Mouse (Mus musculus) lung, embryonic 14.5 days (tissue): ENCODE measurements around the gene Fas. TPM values are rescaled to one million over a fixed set of nuclear protein-coding genes. Genes with fewer than 3 reads are reported as not detected.

Source experiments
- ATAC-seq: fragments of 200-750 bp; cut with Nextera tagmentation; 2 replicates; pipeline ENCODE4 v1.8.0; 2017; ENCODE audit warnings: mild to moderate bottlenecking, moderate TSS enrichment, moderate library complexity; ENCODE audit not compliant: insufficient read depth
- DNase-seq: peaks from one replicate; pipeline ENCODE4 v3.0.0-alpha.2; 2015
- H3K27ac ChIP-seq: fragments of 300-500 bp; sonication (generic); 2 replicates; pipeline ENCODE4 v1.5.1; 2014; ENCODE audit warnings: low read depth, mild to moderate bottlenecking, moderate library complexity
- H3K27me3 ChIP-seq: fragments of 300-500 bp; sonication (generic); 2 replicates; pipeline ENCODE4 v1.6.1; 2014; ENCODE audit warnings: low read length, control low read depth; ENCODE audit not compliant: insufficient read depth
- H3K36me3 ChIP-seq: fragments of 300-500 bp; sonication (generic); 2 replicates; pipeline ENCODE4 v1.6.1; 2014; ENCODE audit warnings: control low read depth; ENCODE audit not compliant: insufficient read depth
- H3K4me1 ChIP-seq: fragments of 300-500 bp; sonication (generic); 2 replicates; pipeline ENCODE4 v1.6.1; 2014; ENCODE audit warnings: antibody characterized with exemption, control low read depth; ENCODE audit not compliant: insufficient read depth
- H3K4me2 ChIP-seq: fragments of 300-500 bp; sonication (generic); 2 replicates; pipeline ENCODE4 v1.6.1; 2014; ENCODE audit warnings: mild to moderate bottlenecking
- H3K4me3 ChIP-seq: fragments of 300-500 bp; sonication (generic); 2 replicates; pipeline ENCODE4 v1.5.1; 2014; ENCODE audit warnings: low read depth, low read length
- H3K9ac ChIP-seq: fragments of 300-500 bp; sonication (generic); 2 replicates; pipeline ENCODE4 v1.6.1; 2014
- H3K9me3 ChIP-seq: fragments of 300-500 bp; sonication (generic); 2 replicates; pipeline ENCODE4 v1.6.1; 2016; ENCODE audit warnings: low read depth, low read length, control low read depth
- CTCF ChIP-seq: IDR thresholded peaks from 2 replicates; pipeline ENCODE4 v1.5.1; 2016; ENCODE audit warnings: antibody characterized with exemption, low read depth
- WGBS: fragments of 180-500 bp; shearing (Covaris S2); extraction: QIAGEN DNeasy Blood & Tissue Kit; methylation state at CpG from one replicate; pipeline ENCODE4 v1.1.7; 2014; 5-methylcytosine and 5-hydroxymethylcytosine counted together
- polyA plus RNA-seq: library from polyadenylated mRNA; unstranded; fragments of >200 nt; fragmentation: Nextera tagmentation; extraction: Ambion mirVana; gene quantifications from 2 replicates; pipeline ENCODE4 v1.2.1, GENCODE M21; 2014

The Fas gene
- polyA plus RNA-seq, result 5.7 and 6.3 TPM in 2 replicates

- Histone ChIP-seq H3K9me3 (no peaks in the 10 kb centered on the region), H3K4me1 (0 out of 2 replicates have a peak, but pooled peaks cover 7% of the 10 kb centered on the region), H3K27me3 (no peaks in the 10 kb centered on the region; the same call in 1 of the 2 replicates), H3K4me3 (peak within 1 kb of the TSS; percentile 39), H3K4me2 (peak within 1 kb of the TSS; percentile 68), H3K27ac (peak within 1 kb of the TSS; percentile 9; the same call in 1 of the 2 replicates), H3K9ac (peak within 1 kb of the TSS; percentile 34), H3K36me3 (no peaks in the 10 kb centered on the region)
- ATAC-seq, result peak; percentile 98
- no peak for TF ChIP-seq CTCF
- 2% methylated on average over 19 of the region's 19 CpGs for WGBS
- peak; percentile 85 for DNase-seq
These were observed at the start of gene Fas for GRCm38 (mm10) chr19:34289948-34290789. Fas (plus strand) TSS chr19:34290666.

- no peak overlapping the region for H3K4me2 ChIP-seq
- 62% methylated on average over 15 of the region's 15 CpGs for WGBS
- H3K9me3 ChIP-seq, result no peaks in the 10 kb centered on the region
- ATAC-seq, result no peak
- H3K36me3 ChIP-seq, result peaks cover 31% of the 10 kb centered on the region
- no peak overlapping the region for H3K9ac ChIP-seq
- peak; percentile 71 for TF ChIP-seq CTCF
- H3K4me3 ChIP-seq, result no peak overlapping the region
- H3K27ac ChIP-seq, result no peak overlapping the region
- peak; percentile 76 for DNase-seq
- no peaks in the 10 kb centered on the region for H3K4me1 ChIP-seq
- H3K27me3 ChIP-seq, result no peaks in the 10 kb centered on the region
These were observed 49.1 kb upstream of the Fas start for GRCm38 (mm10) chr19:34241247-34241915.

- Histone ChIP-seq H3K9me3 (no peaks in the 10 kb centered on the region), H3K27me3 (no peaks in the 10 kb centered on the region), H3K4me1 (no peaks in the 10 kb centered on the region), H3K9ac (no peak overlapping the region), H3K4me3 (no peak overlapping the region), H3K36me3 (peaks cover 27% of the 10 kb centered on the region), H3K4me2 (no peak overlapping the region), H3K27ac (no peak overlapping the region)
- no peak for DNase-seq
- no peak for ATAC-seq
- TF ChIP-seq CTCF, result no peak
These were observed 47.5 kb upstream of the Fas start for GRCm38 (mm10) chr19:34242925-34243324.

- no peak overlapping the region for H3K4me3 ChIP-seq
- no peaks in the 10 kb centered on the region for H3K27me3 ChIP-seq
- H3K36me3 ChIP-seq, result peaks cover 35% of the 10 kb centered on the region
- H3K9ac ChIP-seq, result no peak overlapping the region
- WGBS, result 8% methylated on average over 6 of the region's 6 CpGs
- no peak overlapping the region for H3K4me2 ChIP-seq
- no peaks in the 10 kb centered on the region for H3K4me1 ChIP-seq
- DNase-seq (peak; percentile 98), ATAC-seq (peak; percentile 55)
- TF ChIP-seq CTCF, result peak; percentile 65
- H3K9me3 ChIP-seq, result no peaks in the 10 kb centered on the region
- no peak overlapping the region for H3K27ac ChIP-seq
These were observed 46.4 kb upstream of the Fas start for GRCm38 (mm10) chr19:34244056-34244455.

GRCm38 (mm10) chr19:34248558-34248957 is 41.9 kb upstream of the Fas start:
- WGBS, result 74% methylated on average over 5 of the region's 5 CpGs
- Histone ChIP-seq H3K4me3 (no peak overlapping the region), H3K9ac (no peak overlapping the region), H3K4me1 (no peaks in the 10 kb centered on the region), H3K36me3 (peaks cover 27% of the 10 kb centered on the region), H3K4me2 (no peak overlapping the region), H3K27me3 (no peaks in the 10 kb centered on the region), H3K27ac (no peak overlapping the region), H3K9me3 (no peaks in the 10 kb centered on the region)
- DNase-seq, result no peak
- no peak for TF ChIP-seq CTCF
- no peak for ATAC-seq

- no peak for DNase-seq
- Histone ChIP-seq H3K36me3 (peaks cover 23% of the 10 kb centered on the region; the same call in 1 of the 2 replicates), H3K4me3 (no peak overlapping the region), H3K4me2 (no peak overlapping the region), H3K9me3 (no peaks in the 10 kb centered on the region), H3K27ac (no peak overlapping the region), H3K4me1 (peaks cover 5% of the 10 kb centered on the region; the same call in 1 of the 2 replicates), H3K27me3 (no peaks in the 10 kb centered on the region), H3K9ac (no peak overlapping the region)
- ATAC-seq, result no peak
- WGBS, result 89% methylated on average over 4 of the region's 4 CpGs
- no peak for TF ChIP-seq CTCF
These were observed 39.8 kb upstream of the Fas start for GRCm38 (mm10) chr19:34250621-34251020.

GRCm38 (mm10) chr19:34251900-34252299 is 38.6 kb upstream of the Fas start:
- no peak overlapping the region; the same call in 1 of the 2 replicates for H3K9ac ChIP-seq
- peak overlapping the region; percentile 54; the same call in 1 of the 2 replicates for H3K4me2 ChIP-seq
- H3K36me3 ChIP-seq, result peaks cover 16% of the 10 kb centered on the region; the same call in 1 of the 2 replicates
- ATAC-seq (no peak), DNase-seq (no peak)
- no peak overlapping the region for H3K4me3 ChIP-seq
- H3K4me1 ChIP-seq, result peaks cover 5% of the 10 kb centered on the region; the same call in 1 of the 2 replicates
- WGBS, result 68% methylated on average over 2 of the region's 2 CpGs
- H3K27ac ChIP-seq, result no peak overlapping the region
- no peaks in the 10 kb centered on the region for H3K27me3 ChIP-seq
- no peaks in the 10 kb centered on the region for H3K9me3 ChIP-seq
- no peak for TF ChIP-seq CTCF
